In genomic region chr1:154779908-154780514, GRCm38 (mm10) we compare ENCODE assay signal across 29 mouse cellular contexts.
DNase-seq lines count a peak whose midpoint lies in the region; ATAC-seq lines count a peak whose summit lies in the region.
"Had no signal": no experiment of that assay in that cellular context is flagged by ENCODE, and none has a peak within 500 bp of the region (broad histone marks: within the 10 kb centered on the region; RNA-seq: fewer than 3 reads in every experiment).

No protein-coding gene starts in this region.

- peaks cover 4% of the 10 kb centered on the region; the same call in 1 of the 2 replicates for H3K4me1 ChIP-seq in embryonic facial prominence, embryonic 14.5 days (ENCODE audit: control insufficient read depth, insufficient read depth, low read length)
- peaks cover 11% of the 10 kb centered on the region for H3K4me1 ChIP-seq in embryonic facial prominence, embryonic 10.5 days
- peaks cover 5% of the 10 kb centered on the region for H3K4me1 ChIP-seq in kidney, embryonic 16.5 days (ENCODE audit: insufficient read depth, low read length)
- no peaks in the 10 kb centered on the region for H3K4me1 ChIP-seq in midbrain, embryonic 11.5 days (ENCODE audit: control insufficient read depth, insufficient read depth, low read length)
- peaks cover 8% of the 10 kb centered on the region for H3K4me1 ChIP-seq in midbrain, embryonic 13.5 days (replicated peaks)
- H3K4me1 ChIP-seq: liver, embryonic 12.5 days had no signal

- no peak overlapping the region for H3K4me3 ChIP-seq in embryonic facial prominence, embryonic 14.5 days (ENCODE audit: low read depth, low read length)
- H3K4me3 ChIP-seq in embryonic facial prominence, embryonic 10.5 days = no peak overlapping the region
- no peak overlapping the region for H3K4me3 ChIP-seq in kidney, embryonic 16.5 days (ENCODE audit: low read length)
- no peak overlapping the region for H3K4me3 ChIP-seq in midbrain, embryonic 11.5 days (ENCODE audit: low read depth, low read length)
- H3K4me3 ChIP-seq in midbrain, embryonic 13.5 days (replicated peaks) = no peak overlapping the region
- H3K4me3 ChIP-seq: embryonic facial prominence, embryonic 15.5 days; forebrain, embryonic 12.5 days; heart, adult 2 months; hindbrain, embryonic 12.5 days; liver, embryonic 12.5 days had no signal

- no peaks in the 10 kb centered on the region for H3K9me3 ChIP-seq in embryonic facial prominence, embryonic 14.5 days (ENCODE audit: control insufficient read depth, low read length)
- no peaks in the 10 kb centered on the region for H3K9me3 ChIP-seq in embryonic facial prominence, embryonic 10.5 days
- no peaks in the 10 kb centered on the region for H3K9me3 ChIP-seq in kidney, embryonic 16.5 days (ENCODE audit: low read length)
- no peaks in the 10 kb centered on the region for H3K9me3 ChIP-seq in midbrain, embryonic 11.5 days (ENCODE audit: control insufficient read depth, low read length)
- no peaks in the 10 kb centered on the region for H3K9me3 ChIP-seq in midbrain, embryonic 13.5 days
- H3K9me3 ChIP-seq: embryonic facial prominence, embryonic 15.5 days; forebrain, embryonic 12.5 days; hindbrain, embryonic 12.5 days; liver, embryonic 12.5 days had no signal

- peak; percentile 37 for DNase-seq in embryonic facial prominence, embryonic 14.5 days (ENCODE audit: low spot score)
- no peak for DNase-seq in embryonic facial prominence, embryonic 10.5 days (ENCODE audit: low spot score)
- no peak for DNase-seq in kidney, postnatal 36 days
- DNase-seq in midbrain, embryonic 11.5 days (ENCODE audit: low spot score, missing footprints) = peak; percentile 53
- no peak for DNase-seq in urinary bladder, postnatal 25 days (ENCODE audit: low spot score)
- DNase-seq: adrenal gland, postnatal 14 days; cerebellum, adult 11 months; cerebellum, adult 9-10 months; cerebellum, postnatal 36 days; forebrain, postnatal 0 days; heart, adult 2 months; heart, postnatal 14 days; kidney, postnatal 25 days; left cerebral cortex, postnatal 4 days; liver, postnatal 0 days; lung, postnatal 10 days; right cerebral cortex, adult 18-20 months; right cerebral cortex, postnatal 4 days; thymus, adult 2 months; thymus, postnatal 36 days had no signal

- H3K36me3 ChIP-seq in embryonic facial prominence, embryonic 14.5 days (ENCODE audit: control insufficient read depth, insufficient read depth, low read length) = no peaks in the 10 kb centered on the region
- H3K36me3 ChIP-seq in embryonic facial prominence, embryonic 10.5 days (replicated peaks) = no peaks in the 10 kb centered on the region
- H3K36me3 ChIP-seq in kidney, embryonic 16.5 days (ENCODE audit: insufficient read depth, low read length) = no peaks in the 10 kb centered on the region
- H3K36me3 ChIP-seq in midbrain, embryonic 11.5 days (ENCODE audit: control insufficient read depth, insufficient read depth, low read length) = no peaks in the 10 kb centered on the region
- H3K36me3 ChIP-seq in midbrain, embryonic 13.5 days = no peaks in the 10 kb centered on the region
- H3K36me3 ChIP-seq: embryonic facial prominence, embryonic 15.5 days; forebrain, embryonic 12.5 days; hindbrain, embryonic 12.5 days; liver, embryonic 12.5 days had no signal

- no peak overlapping the region for H3K9ac ChIP-seq in embryonic facial prominence, embryonic 14.5 days (ENCODE audit: low read depth, low read length)
- no peak overlapping the region; the same call in 1 of the 2 replicates for H3K9ac ChIP-seq in kidney, embryonic 16.5 days (replicated peaks; ENCODE audit: low read length)
- H3K9ac ChIP-seq in midbrain, embryonic 11.5 days (ENCODE audit: low read length) = no peak overlapping the region
- no peak overlapping the region for H3K9ac ChIP-seq in midbrain, embryonic 13.5 days (replicated peaks)
- H3K9ac ChIP-seq: embryonic facial prominence, embryonic 15.5 days; forebrain, embryonic 12.5 days; forebrain, postnatal 0 days; hindbrain, embryonic 12.5 days; liver, embryonic 12.5 days; liver, postnatal 0 days had no signal

- 78% methylated on average over 11 of the region's 11 CpGs for WGBS in embryonic facial prominence, embryonic 14.5 days
- 82% methylated on average over 11 of the region's 11 CpGs for WGBS in embryonic facial prominence, embryonic 10.5 days
- 18% methylated on average over 11 of the region's 11 CpGs for WGBS in kidney, embryonic 16.5 days
- 77% methylated on average over 11 of the region's 11 CpGs for WGBS in midbrain, embryonic 11.5 days
- WGBS in midbrain, embryonic 13.5 days = 83% methylated on average over 11 of the region's 11 CpGs

- no peak overlapping the region for H3K27ac ChIP-seq in embryonic facial prominence, embryonic 14.5 days (replicated peaks; ENCODE audit: low read depth, low read length)
- H3K27ac ChIP-seq in embryonic facial prominence, embryonic 10.5 days (replicated peaks) = no peak overlapping the region
- peak overlapping the region; percentile 55; the same call in 1 of the 2 replicates for H3K27ac ChIP-seq in kidney, embryonic 16.5 days (ENCODE audit: low read length)
- no peak overlapping the region for H3K27ac ChIP-seq in midbrain, embryonic 11.5 days (ENCODE audit: low read depth, low read length)
- no peak overlapping the region for H3K27ac ChIP-seq in midbrain, embryonic 13.5 days
- H3K27ac ChIP-seq: embryonic facial prominence, embryonic 15.5 days; forebrain, embryonic 12.5 days; heart, adult 2 months; hindbrain, embryonic 12.5 days; hindbrain, postnatal 0 days; liver, embryonic 12.5 days; stomach, postnatal 0 days had no signal

- ATAC-seq in embryonic facial prominence, embryonic 14.5 days (ENCODE audit: low read depth) = no peak
- peak; percentile 28; the same call in 1 of the 2 replicates for ATAC-seq in kidney, embryonic 16.5 days (ENCODE audit: low FRiP score, low TSS enrichment)
- ATAC-seq in midbrain, embryonic 11.5 days (ENCODE audit: low FRiP score) = no peak
- ATAC-seq in midbrain, embryonic 13.5 days = no peak
- ATAC-seq: forebrain, postnatal 0 days; hindbrain, postnatal 0 days; liver, embryonic 12.5 days; liver, postnatal 0 days; midbrain, embryonic 16.5 days had no signal

- H3K27me3 ChIP-seq in embryonic facial prominence, embryonic 14.5 days (replicated peaks; ENCODE audit: control insufficient read depth, insufficient read depth, low read length) = 0 out of 2 replicates have a peak, but pooled peaks cover 4% of the 10 kb centered on the region
- H3K27me3 ChIP-seq in embryonic facial prominence, embryonic 10.5 days (replicated peaks; ENCODE audit: low read depth, poor library complexity, severe bottlenecking) = peaks cover 19% of the 10 kb centered on the region
- 0 out of 2 replicates have a peak, but pooled peaks cover 2% of the 10 kb centered on the region for H3K27me3 ChIP-seq in kidney, embryonic 16.5 days (ENCODE audit: insufficient read depth, low read length)
- H3K27me3 ChIP-seq in midbrain, embryonic 11.5 days (ENCODE audit: control insufficient read depth, insufficient read depth, low read length) = peaks cover 2% of the 10 kb centered on the region
- H3K27me3 ChIP-seq in midbrain, embryonic 13.5 days = 0 out of 2 replicates have a peak, but pooled peaks cover 3% of the 10 kb centered on the region

- H3K4me2 ChIP-seq in embryonic facial prominence, embryonic 14.5 days (ENCODE audit: low read depth, low read length) = no peak overlapping the region
- H3K4me2 ChIP-seq in kidney, embryonic 16.5 days (replicated peaks; ENCODE audit: low read depth, low read length) = no peak overlapping the region; the same call in 1 of the 2 replicates
- H3K4me2 ChIP-seq in midbrain, embryonic 11.5 days = no peak overlapping the region
- no peak overlapping the region for H3K4me2 ChIP-seq in midbrain, embryonic 13.5 days (replicated peaks)
- H3K4me2 ChIP-seq: embryonic facial prominence, embryonic 15.5 days; forebrain, embryonic 12.5 days; hindbrain, embryonic 12.5 days; liver, embryonic 12.5 days had no signal

Comparison
In these comparisons a context has a peak if more than half of its experiments do, and no peak if none do; other contexts are left out.
1. DNase-seq: peak in embryonic facial prominence, embryonic 14.5 days (single experiment) and midbrain, embryonic 11.5 days (single experiment); none in embryonic facial prominence, embryonic 10.5 days (single experiment), kidney, postnatal 36 days (0 of 2) and urinary bladder, postnatal 25 days (single experiment).